Mouse (Mus musculus) ovary, postnatal 10 days (tissue): ENCODE measurements at regions not wholly inside any gene's neighbourhood (a gene's known extent, or its start where the extent isn't known, plus 50 kb on each side); places are given as distances from the start of the nearest gene placed in this dataset.

ENCODE experiments used
- DNase-seq: peaks from one replicate; pipeline ENCODE4 v3.0.0; 2022; ENCODE audit warnings: low spot score

DNA sequence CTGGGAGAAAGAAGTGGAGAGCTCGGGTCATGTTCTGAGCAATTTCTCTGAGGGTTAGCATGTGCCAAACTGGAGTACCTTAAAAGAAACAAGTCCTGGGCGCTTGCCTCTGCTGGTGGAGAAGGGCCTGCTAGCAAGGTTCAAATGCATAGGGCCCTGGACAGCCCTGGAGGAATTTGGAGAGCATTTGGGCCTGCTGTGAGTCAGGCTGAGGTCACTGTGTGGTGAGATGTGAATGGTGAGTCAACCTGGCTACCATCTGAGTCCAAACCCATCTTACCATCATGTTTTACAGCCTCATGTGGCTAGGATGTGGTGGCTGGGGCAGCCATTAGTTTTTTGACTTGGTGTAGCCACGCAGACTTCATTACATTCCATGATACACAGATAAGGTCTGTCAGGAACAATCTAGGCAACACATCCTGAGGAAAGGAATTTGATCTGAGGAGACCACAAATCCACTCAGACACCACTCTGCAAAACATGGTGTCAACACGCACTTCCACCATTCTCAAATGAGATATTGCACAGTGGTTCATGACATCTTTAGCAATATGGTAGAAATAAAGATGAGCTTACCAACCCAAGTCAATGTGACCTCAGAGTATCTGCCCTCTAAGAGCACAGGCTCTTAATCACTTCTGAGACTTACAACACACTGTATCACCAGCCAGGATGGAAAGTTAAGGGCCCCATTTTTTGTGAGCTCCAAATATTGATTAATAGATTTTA, 83.1 kb downstream of the Thbs2 start:
- DNase-seq = no peak

DNA sequence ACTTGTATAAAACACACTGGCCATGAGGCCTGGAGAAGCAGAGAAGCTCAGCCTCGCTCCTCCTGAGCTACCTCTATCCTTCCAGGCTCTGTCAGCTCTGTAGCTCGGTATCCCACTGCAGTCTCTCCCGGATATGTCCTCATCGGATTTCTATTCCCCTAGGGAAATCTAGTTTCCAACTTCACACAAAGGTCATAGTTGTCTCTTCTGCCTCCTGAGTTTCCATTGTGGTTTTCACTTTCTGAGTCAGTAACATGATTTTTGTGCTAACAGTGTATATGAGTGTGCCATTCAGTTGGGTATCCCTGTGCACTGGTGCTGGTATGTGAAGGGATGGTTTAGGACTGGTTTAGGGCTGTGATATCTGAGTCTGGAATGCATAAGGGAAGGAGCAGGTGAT, 85.2 kb downstream of the Thbs2 start:
- DNase-seq = no peak

DNA sequence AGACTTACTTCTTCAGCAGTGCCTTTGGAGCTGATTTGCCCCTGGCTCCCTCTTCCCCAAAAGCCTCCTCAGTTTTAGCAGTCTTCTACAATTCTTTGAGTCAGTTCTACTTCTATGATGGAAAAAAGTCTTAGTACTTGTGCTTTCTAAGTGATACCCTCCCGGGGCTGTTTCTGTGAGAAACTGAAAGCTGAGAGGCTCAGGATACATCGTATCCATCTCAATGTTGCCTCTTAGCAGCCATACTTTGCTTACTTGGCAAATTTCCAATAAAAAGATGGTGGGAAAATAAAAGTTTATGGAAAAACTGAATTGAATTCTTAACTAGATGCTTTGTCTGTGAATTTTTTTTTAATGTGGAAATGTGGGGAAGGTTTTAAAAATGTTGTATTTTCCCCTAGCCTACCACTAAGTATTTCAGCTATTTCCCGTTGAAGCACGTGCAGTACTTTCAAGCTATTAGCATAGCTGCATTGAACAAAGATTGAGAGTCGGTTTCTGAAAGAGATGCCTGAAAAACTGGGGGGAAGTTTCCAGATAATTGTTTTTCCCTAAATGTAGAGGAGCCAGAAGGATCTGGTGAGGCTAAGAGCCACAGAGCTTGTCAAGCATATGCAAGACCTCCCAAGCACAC, 87.6 kb downstream of the Thbs2 start:
- DNase-seq = no peak

DNA sequence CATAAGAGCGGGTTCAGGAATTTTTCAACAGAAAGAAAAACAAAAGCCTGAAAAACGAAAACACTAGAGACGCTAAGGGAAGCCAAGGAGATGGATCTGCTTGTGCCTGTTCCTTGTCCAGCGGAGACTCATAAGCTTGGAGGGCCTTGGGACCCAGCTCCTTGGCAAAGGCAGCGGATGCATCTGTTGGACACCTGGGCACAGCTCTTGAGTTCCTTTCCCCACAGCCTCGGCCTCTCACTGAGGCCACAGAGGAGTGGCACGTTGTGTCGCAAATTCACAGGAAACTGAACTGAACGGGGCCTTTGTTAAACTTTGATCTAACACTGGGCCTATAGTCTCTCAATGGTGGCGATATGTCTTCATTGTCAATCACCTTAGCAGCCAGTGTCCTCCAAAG, 94.4 kb downstream of the Thbs2 start:
- DNase-seq = no peak

DNA sequence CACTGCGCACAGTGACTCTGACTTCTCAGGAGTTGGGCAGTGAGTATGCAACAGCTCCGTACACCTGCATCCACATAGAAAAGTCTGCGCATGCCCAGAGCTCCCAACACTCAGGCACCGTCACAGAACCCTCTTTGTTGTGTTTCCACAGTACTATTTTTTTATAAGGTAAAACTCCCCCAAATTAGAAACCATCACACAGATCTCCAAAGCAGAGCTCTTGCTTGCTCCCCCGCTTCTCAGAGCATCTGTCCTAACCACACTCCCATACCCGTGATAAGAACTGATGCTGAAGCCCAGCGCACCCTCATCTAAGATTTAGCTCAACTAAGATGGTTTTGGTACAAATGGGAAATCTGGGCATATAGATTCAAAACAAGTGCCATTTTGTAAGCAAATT, 97.6 kb downstream of the Thbs2 start:
- DNase-seq = no peak

DNA sequence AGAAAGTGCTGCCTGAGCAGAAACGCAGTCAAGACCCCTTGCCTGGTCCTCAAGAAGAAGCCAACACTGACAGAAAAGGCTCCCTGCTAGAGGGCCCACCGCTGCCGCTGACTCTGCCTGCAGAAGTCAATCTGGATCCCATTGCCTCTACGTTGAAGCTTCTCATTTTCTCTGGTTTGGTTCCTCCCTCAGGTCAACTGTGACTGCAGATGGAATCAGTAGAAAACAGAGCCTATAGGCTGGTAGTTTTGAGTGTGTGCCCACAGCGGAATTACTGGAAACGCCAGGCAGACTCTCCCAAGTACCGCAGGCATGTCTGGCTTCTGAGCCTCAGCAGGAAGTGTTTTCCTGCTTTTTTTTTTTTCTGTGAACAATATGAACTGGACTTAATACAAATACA, 98.5 kb downstream of the Thbs2 start:
- DNase-seq = no peak

DNA sequence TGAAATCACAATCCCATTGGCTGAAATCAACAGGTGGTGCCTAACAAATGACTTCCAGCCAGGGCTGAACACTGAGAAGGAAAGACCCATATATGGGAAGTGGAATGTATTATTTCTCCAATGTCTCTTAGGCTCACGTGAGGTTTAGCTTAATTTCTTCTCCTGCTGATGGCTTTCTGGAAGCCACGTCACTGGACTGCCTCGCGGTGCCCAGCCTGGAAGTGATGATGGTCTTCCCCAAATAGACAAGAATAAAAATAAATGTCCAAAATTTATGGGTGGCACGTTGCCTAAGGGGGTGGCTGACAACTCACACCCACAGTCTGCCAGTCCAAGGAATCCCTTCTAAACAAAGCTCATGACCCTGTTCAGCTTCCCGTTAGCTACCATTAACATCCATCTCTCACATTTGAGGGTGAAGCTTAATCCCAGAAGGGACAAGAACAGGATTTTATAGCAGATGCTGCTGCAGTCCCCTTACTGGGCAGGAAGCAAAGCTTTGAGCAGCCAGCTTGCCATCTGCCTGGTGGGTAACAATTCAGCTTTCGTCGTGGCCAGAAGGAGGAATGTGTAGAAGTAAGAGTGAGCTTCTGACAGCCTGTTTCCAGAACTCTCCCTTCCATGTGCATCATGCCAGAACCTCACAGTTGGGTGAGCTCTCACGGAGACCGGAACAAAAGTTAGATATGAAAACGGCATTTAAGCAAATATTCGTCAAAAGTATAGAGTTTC, 105.8 kb downstream of the Thbs2 start:
- DNase-seq = no peak

DNA sequence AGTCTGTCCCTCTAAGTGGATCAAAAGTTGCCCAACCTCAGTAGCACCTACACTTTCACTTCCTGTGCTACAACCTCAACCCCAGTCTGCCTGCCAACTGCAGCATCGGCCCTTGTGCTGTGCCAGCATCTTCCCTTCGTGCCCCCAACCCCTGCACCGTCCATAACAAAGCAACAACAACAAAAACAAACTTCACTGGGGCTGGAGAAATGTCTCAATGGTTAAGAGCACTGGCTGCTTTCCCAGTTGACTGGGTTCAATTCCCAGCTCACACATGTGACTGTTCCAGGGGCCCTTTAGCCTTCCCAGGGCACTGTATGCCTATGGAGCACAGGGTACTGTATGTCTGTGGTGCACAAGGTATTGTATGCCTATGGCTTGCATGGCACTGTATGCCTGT, 114.4 kb downstream of the Thbs2 start:
- DNase-seq = no peak

DNA sequence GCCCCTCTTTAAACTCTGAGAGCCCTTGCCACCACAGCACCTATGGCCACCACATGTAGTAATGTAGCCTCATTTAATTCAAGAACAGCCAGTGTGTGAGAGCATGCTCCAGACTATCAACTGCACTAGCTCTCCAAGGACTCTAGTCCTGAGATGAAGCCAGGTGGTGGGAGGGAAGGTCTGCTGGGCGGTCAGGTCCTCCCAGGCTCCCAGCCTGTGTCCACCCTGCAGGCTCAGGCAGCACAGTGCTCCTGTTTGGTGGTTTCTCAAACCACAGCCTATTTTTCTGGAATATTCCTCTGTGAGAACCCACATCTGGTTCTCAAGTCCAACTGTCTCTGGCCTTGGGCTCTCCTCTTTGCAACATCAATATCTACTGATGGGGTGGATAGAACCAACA, 115.3 kb downstream of the Thbs2 start:
- DNase-seq = no peak

DNA sequence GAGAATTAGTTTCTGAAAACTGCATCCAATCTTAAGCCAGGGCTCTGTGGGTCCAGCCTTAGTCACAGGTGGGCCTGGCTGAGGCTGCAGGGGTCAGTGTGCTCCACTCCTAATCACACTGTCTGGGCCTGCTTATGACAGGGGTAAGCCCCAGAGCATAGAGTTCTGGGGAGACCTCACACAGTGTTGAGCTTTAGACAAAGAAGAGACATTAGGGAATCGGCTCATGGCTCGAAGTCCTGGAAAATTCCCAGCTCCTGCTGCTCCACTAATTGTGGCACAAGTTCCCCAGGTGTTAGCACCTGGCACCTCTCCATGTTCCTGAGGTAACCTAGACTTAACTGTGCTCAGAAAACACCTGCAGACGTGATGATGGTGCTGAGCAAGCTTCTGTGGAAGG, 115.8 kb downstream of the Thbs2 start:
- no peak for DNase-seq

DNA sequence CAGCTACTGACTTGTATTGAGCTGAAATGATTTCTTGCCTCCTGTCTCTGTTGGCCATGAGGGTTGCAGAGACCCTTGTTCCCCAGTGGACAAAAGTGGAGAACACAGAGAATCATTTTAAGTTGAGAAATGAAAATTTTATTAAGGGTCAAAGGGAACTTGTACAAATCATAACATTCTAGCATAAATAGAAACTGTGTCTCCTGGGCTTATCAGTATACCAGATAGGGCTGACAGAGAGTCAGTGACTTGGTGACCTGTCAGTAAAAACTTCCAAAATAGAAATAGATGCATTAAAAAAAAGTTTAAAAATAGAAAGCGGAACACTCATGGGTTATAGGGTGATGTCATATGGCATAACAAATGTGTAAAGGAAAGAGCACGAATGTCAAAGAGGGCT, 117.9 kb downstream of the Thbs2 start:
- no peak for DNase-seq

DNA sequence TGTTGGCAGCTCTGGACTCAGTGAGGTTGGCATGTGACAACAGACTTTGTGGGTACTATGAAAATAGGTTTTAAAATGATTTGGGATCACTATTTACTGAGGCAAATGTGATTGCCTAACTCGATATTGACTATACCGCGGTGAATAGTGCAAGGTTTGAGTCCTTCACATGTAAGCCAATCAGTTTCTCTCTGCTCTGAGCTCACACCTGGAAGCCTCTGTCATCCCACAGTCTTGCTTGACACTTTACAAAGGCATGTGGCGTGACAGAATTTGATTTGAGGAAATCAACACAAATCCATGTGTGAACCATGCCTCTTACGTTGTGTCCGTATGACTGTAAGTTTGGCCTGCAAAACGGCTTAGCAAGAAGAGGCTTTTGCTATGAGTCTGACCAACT, 122.9 kb downstream of the Thbs2 start:
- DNase-seq = no peak

DNA sequence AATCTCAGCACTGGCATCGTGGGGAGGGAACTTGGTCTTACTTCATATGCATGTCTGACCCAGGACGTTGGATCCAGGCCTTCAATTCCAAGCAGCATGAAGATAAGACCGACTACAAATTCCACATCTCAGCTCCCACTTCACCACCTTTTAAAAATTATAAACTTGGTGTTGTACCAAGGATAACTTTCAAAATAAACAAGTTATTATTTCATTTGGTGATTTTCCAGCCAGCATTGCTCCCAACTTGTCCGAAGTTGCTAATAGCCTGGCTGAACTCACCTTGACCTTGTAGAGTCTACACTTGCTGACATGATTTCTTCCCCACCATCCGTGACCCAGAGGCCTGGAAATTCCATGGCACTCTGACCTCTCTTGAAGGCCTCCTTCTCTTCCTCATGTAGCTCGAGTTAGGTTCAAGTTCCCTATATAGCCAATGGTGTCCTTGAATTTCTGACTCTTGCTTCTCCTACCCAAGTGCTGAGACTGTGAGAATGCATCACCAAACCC, 123.7 kb downstream of the Thbs2 start:
- no peak for DNase-seq

DNA sequence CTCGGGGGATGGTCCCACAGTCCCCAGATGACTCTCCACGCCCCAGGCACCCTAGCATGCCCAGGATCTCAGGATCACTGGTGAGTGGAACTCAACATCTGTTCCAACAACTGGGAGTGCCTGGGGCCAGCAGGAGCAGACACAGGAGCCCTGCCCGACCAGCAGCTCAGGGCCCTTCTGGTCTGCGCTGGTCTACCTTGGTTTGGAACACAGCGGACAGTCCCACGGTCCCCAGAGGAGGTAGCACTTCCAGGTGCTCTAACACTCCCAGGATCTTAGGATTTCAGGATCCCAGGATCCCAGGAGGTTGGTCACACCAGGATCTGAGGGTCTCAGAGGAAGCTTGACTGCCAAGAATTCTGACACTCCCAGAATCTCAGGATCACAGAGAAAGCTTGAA, 131.8 kb downstream of the Thbs2 start:
- DNase-seq = no peak

DNA sequence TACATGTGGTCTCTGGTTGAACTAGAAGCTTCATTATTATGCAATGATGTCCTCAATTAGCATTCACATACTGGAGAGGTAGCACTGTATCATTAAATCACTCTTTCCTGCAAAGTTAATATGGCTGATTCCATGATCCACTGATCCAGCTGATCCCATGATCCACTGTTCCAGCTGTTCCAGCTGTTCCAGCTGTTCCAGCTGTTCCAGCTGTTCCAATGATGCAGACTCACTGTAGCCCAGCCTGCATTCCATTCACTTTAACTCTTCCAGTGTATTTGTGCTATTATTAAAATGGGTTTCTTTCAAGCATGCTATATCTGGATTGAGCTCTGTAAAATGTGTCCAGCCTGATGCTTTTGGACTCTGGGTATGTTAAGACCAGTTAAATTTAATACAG, 136.8 kb downstream of the Thbs2 start:
- DNase-seq = no peak

DNA sequence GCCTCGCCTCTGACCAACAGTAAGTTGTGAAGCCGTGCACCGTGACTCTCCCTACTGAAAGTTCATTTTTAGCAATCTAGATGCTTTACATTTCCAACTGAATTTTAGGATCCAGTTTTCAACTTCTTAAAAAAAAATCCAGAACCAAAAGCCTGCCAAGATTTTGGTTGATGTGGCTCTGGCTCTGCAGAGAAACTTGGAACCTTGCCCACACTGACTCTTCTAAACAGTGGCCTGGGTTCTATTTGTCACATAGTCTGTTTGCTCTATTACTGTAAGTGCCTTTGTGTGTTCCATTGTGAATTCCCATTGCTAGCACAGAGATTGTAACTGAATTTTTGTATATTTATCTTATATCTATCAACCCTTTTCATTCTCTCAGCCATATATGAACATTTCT, 140.8 kb downstream of the Thbs2 start:
- DNase-seq = no peak

DNA sequence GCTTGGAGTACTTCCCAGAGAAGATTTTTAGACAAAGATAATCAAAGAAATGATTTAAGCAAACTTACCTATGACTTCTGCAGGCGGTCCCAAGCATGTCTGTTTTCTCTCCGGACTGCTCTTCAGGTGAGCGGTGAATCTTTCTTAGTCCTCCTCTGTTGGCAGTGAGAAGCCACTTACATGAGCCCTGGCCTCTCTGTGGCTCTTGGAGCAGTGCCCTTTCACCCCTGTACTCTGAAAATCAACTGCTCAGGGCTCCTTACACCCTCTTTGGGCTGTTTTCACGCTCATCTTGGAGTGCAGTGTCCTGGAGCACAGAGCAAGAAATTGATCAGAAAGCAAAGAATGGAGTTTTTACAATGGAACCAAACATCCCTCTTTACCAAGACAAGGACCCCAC, 142.0 kb downstream of the Thbs2 start:
- no peak for DNase-seq

DNA sequence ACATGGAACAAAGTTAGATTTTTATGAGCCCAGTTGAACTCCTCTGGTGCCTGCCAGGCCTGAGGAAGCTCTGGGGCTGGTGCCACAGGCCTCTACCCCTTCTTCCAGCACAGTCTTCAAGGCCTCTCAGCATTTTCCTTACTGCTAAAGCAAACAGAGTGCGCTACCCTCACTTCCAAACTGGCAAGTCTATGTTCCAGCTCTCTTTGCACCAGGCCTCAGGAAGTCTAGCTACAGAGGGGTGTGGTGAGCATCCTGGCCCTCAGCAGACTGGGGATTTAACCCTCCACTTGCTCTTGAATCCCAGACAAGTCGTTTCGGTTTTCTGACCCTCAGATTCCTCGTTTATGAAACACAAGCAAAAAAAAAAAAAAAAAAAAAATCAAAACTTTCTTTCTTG, 142.4 kb downstream of the Thbs2 start:
- DNase-seq = no peak

DNA sequence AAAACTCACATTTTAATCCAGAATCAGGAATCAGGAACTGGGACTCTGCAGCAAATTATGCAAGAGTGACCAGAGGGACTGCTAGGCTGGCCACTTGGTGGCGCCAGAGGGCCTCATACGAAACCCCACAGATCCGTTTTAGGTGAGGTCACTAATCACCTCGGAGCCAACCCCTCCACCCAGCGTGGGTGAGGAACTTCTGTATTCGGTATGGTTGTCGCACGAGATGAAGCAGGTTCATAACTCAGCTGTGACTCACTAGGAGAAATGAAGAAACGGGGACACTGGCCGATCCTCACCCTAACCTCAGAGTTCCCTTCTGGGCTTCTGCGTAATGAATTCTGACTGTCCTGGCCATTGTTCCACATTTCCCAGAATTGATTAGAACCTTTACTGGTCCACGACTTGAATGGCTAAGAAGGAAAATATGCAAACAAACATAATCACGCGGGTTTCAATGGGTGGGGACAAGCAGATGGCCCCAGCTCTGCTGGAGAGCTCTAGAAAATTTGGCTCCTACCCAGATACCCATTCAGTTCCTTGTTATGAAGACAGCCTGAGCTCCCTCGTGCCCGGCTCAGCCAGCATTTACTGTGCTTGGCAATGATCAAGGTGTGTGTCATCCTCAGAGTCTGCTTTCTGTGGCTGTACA, 148.1 kb downstream of the Thbs2 start:
- no peak for DNase-seq

DNA sequence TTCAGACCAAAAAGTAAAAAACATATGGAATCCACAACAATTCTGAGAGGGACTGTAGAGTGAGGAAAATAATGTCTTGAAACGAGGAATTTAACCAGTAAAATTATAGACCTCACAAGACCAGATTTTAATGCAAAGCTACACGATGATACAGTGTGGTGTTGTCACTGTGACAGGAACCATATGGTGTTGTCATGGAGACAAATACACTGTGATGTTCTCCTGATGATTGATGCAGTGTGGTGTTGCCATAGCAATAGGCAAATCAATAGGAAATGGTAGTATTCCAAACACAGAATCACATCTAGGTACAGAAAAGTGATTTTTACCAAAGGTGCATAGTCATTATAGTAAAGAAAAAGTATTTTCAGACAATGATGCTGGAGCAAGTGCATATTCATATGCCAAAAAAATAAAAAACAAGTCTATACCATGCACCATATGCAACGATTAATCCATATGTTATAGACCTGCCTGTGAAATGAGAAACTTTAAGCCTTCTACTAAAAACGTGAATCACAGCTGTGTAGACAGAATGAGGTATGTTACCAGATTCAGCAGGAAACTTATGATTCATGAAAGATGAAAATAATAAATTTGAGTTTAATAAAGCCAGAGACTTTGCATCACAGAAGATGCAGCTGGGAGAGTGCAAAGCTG, 149.6 kb downstream of the Thbs2 start:
- no peak for DNase-seq

DNA sequence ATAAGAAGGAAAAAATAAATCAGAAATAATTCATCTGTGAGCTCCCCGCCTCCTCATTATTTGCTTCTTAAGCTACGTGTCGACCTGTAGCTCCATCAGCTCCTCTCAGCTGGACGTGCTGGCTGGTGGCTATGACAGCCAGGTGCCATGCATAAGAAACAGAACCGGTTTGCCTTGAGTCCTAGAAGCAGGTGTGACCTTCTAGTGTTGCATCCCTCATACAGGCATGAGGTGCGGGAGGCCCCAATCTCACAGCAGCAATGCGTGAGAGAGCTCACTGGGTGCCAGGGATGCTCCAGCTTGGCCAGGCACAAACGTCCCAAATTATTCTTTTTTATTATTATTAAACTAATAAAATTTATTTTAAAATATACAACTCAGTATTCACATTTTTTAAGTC, 153.0 kb downstream of the Thbs2 start:
- no peak for DNase-seq

DNA sequence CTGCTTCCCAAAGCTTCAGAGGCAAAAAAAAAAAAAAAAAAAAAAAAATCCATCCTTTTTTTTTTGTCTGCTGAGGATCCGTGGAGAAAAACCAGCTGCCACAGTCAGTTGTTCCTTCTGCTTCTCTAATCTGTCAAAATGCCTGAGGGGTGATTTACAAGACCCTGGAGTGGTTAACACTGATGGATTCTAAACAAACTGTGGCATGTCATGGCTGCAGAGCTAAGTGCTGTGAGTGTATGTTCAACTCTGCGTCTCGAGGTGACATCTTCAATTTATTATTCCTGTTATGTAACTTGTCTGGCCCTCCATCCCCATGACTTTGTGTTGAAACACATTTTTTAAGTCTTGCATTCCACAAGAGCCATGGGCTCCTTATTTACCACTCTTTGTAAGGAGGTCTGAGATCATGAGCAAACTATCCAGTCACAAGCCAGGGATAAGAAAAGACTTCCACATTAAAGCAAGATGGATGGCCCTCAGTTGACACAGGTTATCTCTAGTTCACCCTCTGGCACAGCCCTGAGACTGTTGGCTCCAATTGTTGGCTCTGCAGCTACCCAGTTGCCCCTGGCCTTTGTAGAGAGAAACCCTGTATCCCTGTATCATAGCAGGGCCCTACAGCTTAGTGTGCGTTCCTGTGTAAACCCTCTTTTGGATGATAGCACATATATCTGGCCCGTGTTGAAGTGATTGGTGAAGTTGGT, 153.6 kb downstream of the Thbs2 start:
- no peak for DNase-seq
